Comparison of ENCODE assay signal across 24 mouse cellular contexts in genomic region chr1:181505367-181505766, GRCm38 (mm10). TPM values are rescaled to one million over a fixed set of nuclear protein-coding genes. Genes with fewer than 3 reads are reported as not detected.
A peak's percentile ranks its signal among the peaks of the same experiment; 100 is the strongest.
DNase-seq lines count a peak whose midpoint lies in the region; ATAC-seq lines count a peak whose summit lies in the region.
"Had no signal": no experiment of that assay in that cellular context is flagged by ENCODE, and none has a peak within 500 bp of the region (broad histone marks: within the 10 kb centered on the region; RNA-seq: fewer than 3 reads in every experiment).

No protein-coding gene starts in this region.

- peak overlapping the region; percentile 59 for H3K27ac ChIP-seq in heart, embryonic 11.5 days (ENCODE audit: low read depth, low read length)
- H3K27ac ChIP-seq in lung, embryonic 15.5 days, result no peak overlapping the region; the same call in 1 of the 2 replicates
- H3K27ac ChIP-seq in midbrain, embryonic 11.5 days (ENCODE audit: low read depth, low read length), result no peak overlapping the region
- H3K27ac ChIP-seq: forebrain, embryonic 15.5 days; gastrocnemius, adult 2 months; midbrain, embryonic 12.5 days had no signal

- H3K9ac ChIP-seq in heart, embryonic 11.5 days (ENCODE audit: low read depth, low read length), result no peak overlapping the region
- no peak overlapping the region for H3K9ac ChIP-seq in lung, embryonic 15.5 days
- no peak overlapping the region for H3K9ac ChIP-seq in midbrain, embryonic 11.5 days (ENCODE audit: low read length)
- H3K9ac ChIP-seq: forebrain, embryonic 15.5 days; midbrain, embryonic 12.5 days had no signal

- H3K4me2 ChIP-seq in heart, embryonic 11.5 days, result no peak overlapping the region
- H3K4me2 ChIP-seq in lung, embryonic 15.5 days, result peak overlapping the region; percentile 14; the same call in 1 of the 2 replicates
- H3K4me2 ChIP-seq in midbrain, embryonic 11.5 days, result no peak overlapping the region
- H3K4me2 ChIP-seq: forebrain, embryonic 15.5 days; midbrain, embryonic 12.5 days had no signal

- WGBS in heart, embryonic 11.5 days (ENCODE audit: insufficient replicate concordance), result 42% methylated on average over 8 of the region's 8 CpGs
- 24% methylated on average over 8 of the region's 8 CpGs for WGBS in lung, embryonic 15.5 days
- WGBS in midbrain, embryonic 11.5 days, result 68% methylated on average over 8 of the region's 8 CpGs

- H3K27me3 ChIP-seq in heart, embryonic 11.5 days (ENCODE audit: control insufficient read depth, insufficient read depth, low read length), result no peaks in the 10 kb centered on the region
- no peaks in the 10 kb centered on the region for H3K27me3 ChIP-seq in lung, embryonic 15.5 days
- no peaks in the 10 kb centered on the region for H3K27me3 ChIP-seq in midbrain, embryonic 11.5 days (ENCODE audit: control insufficient read depth, insufficient read depth, low read length)
- H3K27me3 ChIP-seq: forebrain, embryonic 15.5 days; midbrain, embryonic 12.5 days had no signal

- no peaks in the 10 kb centered on the region for H3K9me3 ChIP-seq in heart, embryonic 11.5 days (replicated peaks; ENCODE audit: control insufficient read depth, low read length)
- H3K9me3 ChIP-seq in lung, embryonic 15.5 days, result no peaks in the 10 kb centered on the region
- H3K9me3 ChIP-seq in midbrain, embryonic 11.5 days (ENCODE audit: control insufficient read depth, low read length), result no peaks in the 10 kb centered on the region
- H3K9me3 ChIP-seq: forebrain, embryonic 15.5 days; midbrain, embryonic 12.5 days had no signal

- DNase-seq in heart, postnatal 36 days, result no peak
- no peak for DNase-seq in lung, postnatal 4 days
- peak; percentile 11 for DNase-seq in heart, postnatal 4 days
- peak; percentile 18 for DNase-seq in lung, postnatal 36 days
- no peak for DNase-seq in midbrain, embryonic 11.5 days (ENCODE audit: low spot score, missing footprints)
- DNase-seq in right cerebral cortex, postnatal 4 days, result no peak
- DNase-seq: adrenal gland, postnatal 10 days; B cell, adult 2 months; cerebellum, adult 11 months; cerebellum, postnatal 25 days; gastrocnemius, adult 2 months; layer of hippocampus, postnatal 36 days; left cerebral cortex, postnatal 4 days; right cerebral cortex, postnatal 14 days; thymus, postnatal 25 days had no signal

- H3K4me3 ChIP-seq in heart, embryonic 11.5 days (ENCODE audit: low read depth, low read length), result no peak overlapping the region
- no peak overlapping the region for H3K4me3 ChIP-seq in lung, embryonic 15.5 days
- H3K4me3 ChIP-seq in midbrain, embryonic 11.5 days (ENCODE audit: low read depth, low read length), result no peak overlapping the region
- H3K4me3 ChIP-seq: forebrain, embryonic 15.5 days; gastrocnemius, adult 2 months; midbrain, embryonic 12.5 days had no signal

- intact Hi-C loops in heart, postnatal 36 days (cut with DNase I), result no loop called here

- no peaks in the 10 kb centered on the region for H3K4me1 ChIP-seq in heart, embryonic 11.5 days (ENCODE audit: control insufficient read depth, insufficient read depth, low read length)
- H3K4me1 ChIP-seq in lung, embryonic 15.5 days, result peaks cover 6% of the 10 kb centered on the region
- no peaks in the 10 kb centered on the region for H3K4me1 ChIP-seq in midbrain, embryonic 11.5 days (ENCODE audit: control insufficient read depth, insufficient read depth, low read length)
- H3K4me1 ChIP-seq: forebrain, embryonic 15.5 days; midbrain, embryonic 12.5 days had no signal

- H3K36me3 ChIP-seq in heart, embryonic 11.5 days (ENCODE audit: control insufficient read depth, insufficient read depth, low read length), result no peaks in the 10 kb centered on the region
- H3K36me3 ChIP-seq in lung, embryonic 15.5 days, result no peaks in the 10 kb centered on the region
- no peaks in the 10 kb centered on the region for H3K36me3 ChIP-seq in midbrain, embryonic 11.5 days (ENCODE audit: control insufficient read depth, insufficient read depth, low read length)
- H3K36me3 ChIP-seq: forebrain, embryonic 15.5 days; midbrain, embryonic 12.5 days had no signal

- 0 out of 2 replicates have a peak, but pooled peaks have one; percentile 39 for ATAC-seq in heart, embryonic 11.5 days (replicated peaks; ENCODE audit: insufficient number of reproducible peaks, low FRiP score, low TSS enrichment)
- no peak for ATAC-seq in lung, embryonic 15.5 days (ENCODE audit: borderline replicate concordance, extremely low read depth, low FRiP score, low TSS enrichment)
- ATAC-seq in midbrain, embryonic 11.5 days (ENCODE audit: low FRiP score), result no peak
- ATAC-seq: forebrain, embryonic 15.5 days had no signal

RNA-seq across cellular contexts. Expression of gene Ccdc121, which starts 5.9 kb away (rescaled TPM):
- 0.53 TPM in 1 of 2 replicates, not detected in the other for polyA plus RNA-seq in heart, embryonic 11.5 days (2014; fragmentation: Nextera tagmentation; extraction: Ambion mirVana)
- total RNA-seq in heart, postnatal 36 days (2021), result not detected
- 0.31 and 0.44 TPM in 2 replicates for polyA plus RNA-seq in lung, embryonic 15.5 days (2015; fragmentation: Nextera tagmentation; extraction: Ambion mirVana)
- total RNA-seq in heart, postnatal 4 days (2021), result not detected
- not detected in 2 replicates for polyA plus RNA-seq in midbrain, embryonic 11.5 days (2014; fragmentation: Nextera tagmentation; extraction: Ambion mirVana)
- total RNA-seq: adrenal gland, postnatal 10 days; gastrocnemius, adult 2 months; hematopoietic stem cell, adult 5-6 weeks; liver, adult 2 months had no signal
- polyA plus RNA-seq: embryonic facial prominence, embryonic 11.5 days; large intestine, adult 2 months; liver, adult 2 months; neural tube, embryonic 14.5 days had no signal

Comparison
In these comparisons a context has a peak if more than half of its experiments do, and no peak if none do; other contexts are left out.
1. DNase-seq: peak in heart, postnatal 4 days (single experiment) and lung, postnatal 36 days (single experiment); none in heart, postnatal 36 days (0 of 2), lung, postnatal 4 days (0 of 2), midbrain, embryonic 11.5 days (single experiment) and right cerebral cortex, postnatal 4 days (single experiment).